In the genomic region with DNA sequence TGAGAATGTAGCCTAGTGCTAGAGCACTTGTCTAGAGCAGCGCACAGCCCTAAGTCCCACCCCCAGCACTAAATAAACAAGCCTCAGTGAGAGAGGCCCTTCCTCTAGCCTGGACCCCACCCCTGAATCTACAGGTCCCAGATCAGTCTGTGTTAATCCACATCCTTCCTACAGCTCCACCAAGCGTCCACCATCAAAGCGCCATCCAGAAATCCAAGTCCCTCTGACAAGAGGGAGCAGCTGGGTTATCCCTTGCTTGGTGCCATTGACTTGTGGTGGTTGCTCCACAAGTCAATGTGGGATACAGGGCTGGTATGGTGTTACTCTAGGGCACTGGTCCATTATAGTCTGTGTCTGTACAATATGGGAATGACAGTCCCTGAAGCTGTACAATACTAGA, we compare ENCODE assay signal across 26 mouse cellular contexts. TPM values are rescaled to one million over a fixed set of nuclear protein-coding genes. Genes with fewer than 3 reads are reported as not detected.
DNase-seq lines count a peak whose midpoint lies in the region; ATAC-seq lines count a peak whose summit lies in the region.
"Had no signal": no experiment of that assay in that cellular context is flagged by ENCODE, and none has a peak within 500 bp of the region (broad histone marks: within the 10 kb centered on the region; RNA-seq: fewer than 3 reads in every experiment).

No protein-coding gene starts in this region.

- no peak overlapping the region for H3K4me2 ChIP-seq in heart, embryonic 12.5 days
- no peak overlapping the region for H3K4me2 ChIP-seq in hindbrain, embryonic 14.5 days (replicated peaks)
- no peak overlapping the region for H3K4me2 ChIP-seq in hindbrain, embryonic 11.5 days (replicated peaks; ENCODE audit: low read depth, low read length)
- H3K4me2 ChIP-seq in midbrain, embryonic 15.5 days: no peak overlapping the region
- no peak overlapping the region for H3K4me2 ChIP-seq in midbrain, embryonic 14.5 days (ENCODE audit: low read length)
- H3K4me2 ChIP-seq: limb, embryonic 12.5 days; liver, embryonic 11.5 days; stomach, embryonic 15.5 days had no signal

- no peaks in the 10 kb centered on the region for H3K9me3 ChIP-seq in heart, embryonic 12.5 days (replicated peaks)
- no peaks in the 10 kb centered on the region for H3K9me3 ChIP-seq in hindbrain, embryonic 14.5 days (ENCODE audit: control insufficient read depth, low read length)
- H3K9me3 ChIP-seq in hindbrain, embryonic 11.5 days (ENCODE audit: control insufficient read depth, low read length): no peaks in the 10 kb centered on the region
- no peaks in the 10 kb centered on the region for H3K9me3 ChIP-seq in midbrain, embryonic 15.5 days
- no peaks in the 10 kb centered on the region for H3K9me3 ChIP-seq in midbrain, embryonic 14.5 days (ENCODE audit: control insufficient read depth, low read length)
- H3K9me3 ChIP-seq: limb, embryonic 12.5 days; neural tube, embryonic 12.5 days; stomach, embryonic 15.5 days had no signal

- H3K27me3 ChIP-seq in heart, embryonic 12.5 days (replicated peaks): no peaks in the 10 kb centered on the region
- H3K27me3 ChIP-seq in hindbrain, embryonic 14.5 days (ENCODE audit: control insufficient read depth, insufficient read depth, low read length): no peaks in the 10 kb centered on the region
- no peaks in the 10 kb centered on the region for H3K27me3 ChIP-seq in hindbrain, embryonic 11.5 days (ENCODE audit: control insufficient read depth, insufficient read depth, low read length)
- H3K27me3 ChIP-seq in midbrain, embryonic 15.5 days (replicated peaks): no peaks in the 10 kb centered on the region
- no peaks in the 10 kb centered on the region for H3K27me3 ChIP-seq in midbrain, embryonic 14.5 days (ENCODE audit: control insufficient read depth, insufficient read depth, low read length)
- H3K27me3 ChIP-seq: limb, embryonic 12.5 days; neural tube, embryonic 12.5 days; stomach, embryonic 15.5 days had no signal

- no peak for ATAC-seq in heart, embryonic 12.5 days (ENCODE audit: insufficient number of reproducible peaks, low FRiP score)
- no peak for ATAC-seq in hindbrain, embryonic 14.5 days (ENCODE audit: low FRiP score)
- ATAC-seq in hindbrain, embryonic 11.5 days (ENCODE audit: low FRiP score): no peak
- no peak for ATAC-seq in midbrain, embryonic 15.5 days (replicated peaks)
- no peak for ATAC-seq in midbrain, embryonic 14.5 days (ENCODE audit: low FRiP score, low TSS enrichment)
- ATAC-seq: forebrain, embryonic 14.5 days; inflammation-experienced regulatory T-cells, adult 6 months; liver, postnatal 0 days; lung, postnatal 0 days had no signal

- H3K9ac ChIP-seq in heart, embryonic 12.5 days: no peak overlapping the region; the same call in 1 of the 2 replicates
- peak overlapping the region; percentile 16; the same call in 1 of the 2 replicates for H3K9ac ChIP-seq in hindbrain, embryonic 14.5 days
- H3K9ac ChIP-seq in hindbrain, embryonic 11.5 days (ENCODE audit: low read depth, low read length): no peak overlapping the region
- H3K9ac ChIP-seq in midbrain, embryonic 15.5 days: peak overlapping the region; percentile 1; the same call in 1 of the 2 replicates
- no peak overlapping the region for H3K9ac ChIP-seq in midbrain, embryonic 14.5 days (replicated peaks; ENCODE audit: low read length)
- H3K9ac ChIP-seq: limb, embryonic 12.5 days; liver, postnatal 0 days; neural tube, embryonic 12.5 days; stomach, embryonic 15.5 days had no signal

- no peak overlapping the region for H3K4me3 ChIP-seq in heart, embryonic 12.5 days
- H3K4me3 ChIP-seq in hindbrain, embryonic 14.5 days (replicated peaks; ENCODE audit: low read length): no peak overlapping the region
- H3K4me3 ChIP-seq in hindbrain, embryonic 11.5 days (ENCODE audit: low read depth, low read length): no peak overlapping the region
- H3K4me3 ChIP-seq in midbrain, embryonic 15.5 days: no peak overlapping the region
- H3K4me3 ChIP-seq in midbrain, embryonic 14.5 days (replicated peaks; ENCODE audit: low read depth, low read length): no peak overlapping the region
- H3K4me3 ChIP-seq: limb, embryonic 12.5 days; neural tube, embryonic 12.5 days; stomach, embryonic 15.5 days had no signal

- WGBS in heart, embryonic 12.5 days: 92% methylated on average over 3 of the region's 3 CpGs
- 94% methylated on average over 3 of the region's 3 CpGs for WGBS in hindbrain, embryonic 14.5 days
- WGBS in hindbrain, embryonic 11.5 days: 95% methylated on average over 3 of the region's 3 CpGs
- WGBS in midbrain, embryonic 15.5 days: 86% methylated on average over 3 of the region's 3 CpGs
- 92% methylated on average over 3 of the region's 3 CpGs for WGBS in midbrain, embryonic 14.5 days

- DNase-seq in heart, adult 9 months (ENCODE audit: low spot score in 2 of 2): no peak
- no peak for DNase-seq in hindbrain, embryonic 14.5 days (ENCODE audit: low spot score)
- no peak for DNase-seq in hindbrain, embryonic 11.5 days (ENCODE audit: low spot score)
- no peak for DNase-seq in midbrain, embryonic 14.5 days
- DNase-seq in skeletal muscle tissue, adult 2 months (ENCODE audit: low read depth, low spot score): peak; percentile 60
- DNase-seq in right cerebral cortex, adult 2 months (ENCODE audit: low spot score in 2 of 2): no peak
- DNase-seq: adrenal gland, postnatal 10 days; cerebellum, adult 8-10 months; gastrocnemius, postnatal 25 days; heart, postnatal 36 days; kidney, adult 18-20 months; kidney, postnatal 4 days; liver, postnatal 0 days; right cerebral cortex, postnatal 4 days; thymus, postnatal 25 days had no signal

- H3K27ac ChIP-seq in heart, embryonic 12.5 days (ENCODE audit: poor library complexity, severe bottlenecking): peak overlapping the region; percentile 98; the same call in 1 of the 2 replicates
- no peak overlapping the region for H3K27ac ChIP-seq in hindbrain, embryonic 14.5 days
- H3K27ac ChIP-seq in hindbrain, embryonic 11.5 days (ENCODE audit: low read depth, low read length): no peak overlapping the region
- H3K27ac ChIP-seq in midbrain, embryonic 15.5 days: no peak overlapping the region
- H3K27ac ChIP-seq in midbrain, embryonic 14.5 days (replicated peaks; ENCODE audit: low read depth, low read length): no peak overlapping the region
- H3K27ac ChIP-seq: limb, embryonic 12.5 days; macrophage; neural tube, embryonic 12.5 days; stomach, embryonic 15.5 days had no signal

- peaks cover 29% of the 10 kb centered on the region for H3K36me3 ChIP-seq in heart, embryonic 12.5 days
- H3K36me3 ChIP-seq in hindbrain, embryonic 14.5 days (replicated peaks; ENCODE audit: control insufficient read depth, insufficient read depth): peaks cover 54% of the 10 kb centered on the region
- peaks cover 5% of the 10 kb centered on the region; the same call in 1 of the 2 replicates for H3K36me3 ChIP-seq in hindbrain, embryonic 11.5 days (ENCODE audit: control insufficient read depth, insufficient read depth, low read length)
- peaks cover 27% of the 10 kb centered on the region for H3K36me3 ChIP-seq in midbrain, embryonic 15.5 days (replicated peaks)
- H3K36me3 ChIP-seq in midbrain, embryonic 14.5 days (ENCODE audit: control insufficient read depth, insufficient read depth, low read length): peaks cover 52% of the 10 kb centered on the region

- H3K4me1 ChIP-seq in heart, embryonic 12.5 days (replicated peaks): peaks cover 74% of the 10 kb centered on the region
- H3K4me1 ChIP-seq in hindbrain, embryonic 14.5 days (replicated peaks; ENCODE audit: control insufficient read depth, insufficient read depth, low read length): peaks cover 40% of the 10 kb centered on the region
- H3K4me1 ChIP-seq in hindbrain, embryonic 11.5 days (replicated peaks; ENCODE audit: control insufficient read depth, insufficient read depth, low read length): peaks cover 15% of the 10 kb centered on the region
- H3K4me1 ChIP-seq in midbrain, embryonic 15.5 days: peaks cover 50% of the 10 kb centered on the region
- peaks cover 39% of the 10 kb centered on the region for H3K4me1 ChIP-seq in midbrain, embryonic 14.5 days (ENCODE audit: control insufficient read depth, insufficient read depth, low read length)

RNA-seq across cellular contexts. Expression of gene Dnajb5, which starts 5.6 kb away (rescaled TPM):
- polyA plus RNA-seq in heart, embryonic 12.5 days (2016; fragmentation: Nextera tagmentation; extraction: Ambion mirVana): 15.6 and 17.7 TPM in 2 replicates
- 38.5 and 42.0 TPM in 2 replicates for polyA plus RNA-seq in hindbrain, embryonic 14.5 days (2014; fragmentation: Nextera tagmentation; extraction: Ambion mirVana)
- polyA plus RNA-seq in hindbrain, embryonic 11.5 days (2014; fragmentation: Nextera tagmentation; extraction: Ambion mirVana): 23.6 and 24.4 TPM in 2 replicates
- polyA plus RNA-seq in midbrain, embryonic 15.5 days (2015; fragmentation: Nextera tagmentation; extraction: Ambion mirVana): 51.5 and 53.0 TPM in 2 replicates
- polyA plus RNA-seq in midbrain, embryonic 14.5 days (2014; fragmentation: Nextera tagmentation; extraction: Ambion mirVana): 45.0 and 88.7 TPM in 2 replicates

RNA-seq across cellular contexts. Expression of gene 1700022I11Rik, which starts 14.2 kb away (rescaled TPM):
- polyA plus RNA-seq in heart, embryonic 12.5 days (2016; fragmentation: Nextera tagmentation; extraction: Ambion mirVana): 0.23 and 0.49 TPM in 2 replicates
- 0.63 and 0.71 TPM in 2 replicates for polyA plus RNA-seq in hindbrain, embryonic 14.5 days (2014; fragmentation: Nextera tagmentation; extraction: Ambion mirVana)
- polyA plus RNA-seq in hindbrain, embryonic 11.5 days (2014; fragmentation: Nextera tagmentation; extraction: Ambion mirVana): 0.27 and 0.40 TPM in 2 replicates
- polyA plus RNA-seq in midbrain, embryonic 15.5 days (2015; fragmentation: Nextera tagmentation; extraction: Ambion mirVana): 0.29 and 0.50 TPM in 2 replicates
- polyA plus RNA-seq in midbrain, embryonic 14.5 days (2014; fragmentation: Nextera tagmentation; extraction: Ambion mirVana): 0.38 and 0.80 TPM in 2 replicates
- polyA plus RNA-seq: liver, postnatal 0 days had no signal

RNA-seq across cellular contexts. Expression of gene Phf24, which starts 38.7 kb away (rescaled TPM):
- 3.4 and 3.9 TPM in 2 replicates for polyA plus RNA-seq in heart, embryonic 12.5 days (2016; fragmentation: Nextera tagmentation; extraction: Ambion mirVana)
- 43.5 and 47.8 TPM in 2 replicates for polyA plus RNA-seq in hindbrain, embryonic 14.5 days (2014; fragmentation: Nextera tagmentation; extraction: Ambion mirVana)
- 3.0 and 4.4 TPM in 2 replicates for polyA plus RNA-seq in hindbrain, embryonic 11.5 days (2014; fragmentation: Nextera tagmentation; extraction: Ambion mirVana)
- polyA plus RNA-seq in midbrain, embryonic 15.5 days (2015; fragmentation: Nextera tagmentation; extraction: Ambion mirVana): 40.5 and 41.2 TPM in 2 replicates
- 33.2 and 33.9 TPM in 2 replicates for polyA plus RNA-seq in midbrain, embryonic 14.5 days (2014; fragmentation: Nextera tagmentation; extraction: Ambion mirVana)
- polyA plus RNA-seq: C2C12; inflammation-experienced regulatory T-cells, adult 6 months; macrophage had no signal

RNA-seq across cellular contexts. Expression of gene Vcp, which starts 45.1 kb away (rescaled TPM):
- 568 and 582 TPM in 2 replicates for polyA plus RNA-seq in heart, embryonic 12.5 days (2016; fragmentation: Nextera tagmentation; extraction: Ambion mirVana)
- polyA plus RNA-seq in hindbrain, embryonic 14.5 days (2014; fragmentation: Nextera tagmentation; extraction: Ambion mirVana): 470 and 518 TPM in 2 replicates
- 613 and 675 TPM in 2 replicates for polyA plus RNA-seq in hindbrain, embryonic 11.5 days (2014; fragmentation: Nextera tagmentation; extraction: Ambion mirVana)
- 485 and 501 TPM in 2 replicates for polyA plus RNA-seq in midbrain, embryonic 15.5 days (2015; fragmentation: Nextera tagmentation; extraction: Ambion mirVana)
- polyA plus RNA-seq in midbrain, embryonic 14.5 days (2014; fragmentation: Nextera tagmentation; extraction: Ambion mirVana): 378 and 531 TPM in 2 replicates

RNA-seq across cellular contexts. Expression of gene Fancg, which starts 55.1 kb away (rescaled TPM):
- polyA plus RNA-seq in heart, embryonic 12.5 days (2016; fragmentation: Nextera tagmentation; extraction: Ambion mirVana): 12.2 and 12.9 TPM in 2 replicates
- polyA plus RNA-seq in hindbrain, embryonic 14.5 days (2014; fragmentation: Nextera tagmentation; extraction: Ambion mirVana): 15.6 and 20.1 TPM in 2 replicates
- 14.9 and 22.0 TPM in 2 replicates for polyA plus RNA-seq in hindbrain, embryonic 11.5 days (2014; fragmentation: Nextera tagmentation; extraction: Ambion mirVana)
- 22.8 and 29.5 TPM in 2 replicates for polyA plus RNA-seq in midbrain, embryonic 15.5 days (2015; fragmentation: Nextera tagmentation; extraction: Ambion mirVana)
- polyA plus RNA-seq in midbrain, embryonic 14.5 days (2014; fragmentation: Nextera tagmentation; extraction: Ambion mirVana): 17.4 and 20.4 TPM in 2 replicates

Comparison
In these comparisons a context has a peak if more than half of its experiments do, and no peak if none do; other contexts are left out.
1. H3K9ac ChIP-seq: peak in hindbrain, embryonic 14.5 days (single experiment) and midbrain, embryonic 15.5 days (single experiment); none in heart, embryonic 12.5 days (single experiment), hindbrain, embryonic 11.5 days (single experiment) and midbrain, embryonic 14.5 days (single experiment).